Mouse (Mus musculus) liver, embryonic 14.5 days (tissue): Measurements from ENCODE around the gene Nanos3.

Experiments
- CTCF ChIP-seq: IDR thresholded peaks from 2 replicates; pipeline ENCODE4 v1.5.1; 2016; ENCODE audit warnings: antibody characterized with exemption, low read depth, control low read depth
- EP300 ChIP-seq: IDR thresholded peaks from 2 replicates; pipeline ENCODE4 v1.6.1; 2016; ENCODE audit warnings: antibody characterized with exemption, low read depth

DNA sequence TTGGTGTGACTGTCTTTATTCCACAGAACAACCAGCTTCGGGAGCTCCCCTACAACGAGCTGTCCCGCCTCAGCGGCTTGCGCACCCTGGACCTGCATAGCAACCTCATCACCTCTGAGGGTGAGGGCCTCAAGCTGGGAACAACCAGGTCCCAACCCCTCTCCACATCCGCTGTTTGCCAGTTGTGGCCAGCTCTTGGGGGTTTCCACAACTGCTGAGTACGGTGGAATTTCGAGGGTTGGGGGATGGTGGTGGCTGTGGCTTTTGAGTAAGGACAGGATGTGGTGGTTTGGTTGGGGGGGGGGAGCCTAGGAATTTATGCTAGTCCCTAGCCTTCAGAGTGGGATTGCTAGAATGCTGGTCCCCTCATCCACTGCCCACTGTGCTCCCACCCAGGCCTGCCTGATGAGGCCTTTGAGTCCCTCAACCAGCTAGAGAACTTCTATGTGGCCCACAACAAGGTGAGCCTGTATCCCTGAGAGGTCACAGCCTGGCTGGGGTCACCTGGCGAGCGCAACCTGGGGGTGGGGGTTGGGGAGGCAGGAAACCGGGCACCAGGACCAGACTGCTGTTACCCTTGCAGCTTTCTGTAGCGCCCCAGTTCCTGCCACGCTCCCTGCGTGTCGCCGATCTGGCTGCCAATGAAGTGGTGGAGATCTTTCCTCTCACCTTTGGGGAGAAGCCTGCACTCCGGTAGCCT lies 57.7 kb downstream of the Nanos3 start:
- no peak for TF ChIP-seq CTCF
- no peak for TF ChIP-seq EP300
